Mouse (Mus musculus): ENCODE results near the gene Mettl7b.

Gene Mettl7b

DNA sequence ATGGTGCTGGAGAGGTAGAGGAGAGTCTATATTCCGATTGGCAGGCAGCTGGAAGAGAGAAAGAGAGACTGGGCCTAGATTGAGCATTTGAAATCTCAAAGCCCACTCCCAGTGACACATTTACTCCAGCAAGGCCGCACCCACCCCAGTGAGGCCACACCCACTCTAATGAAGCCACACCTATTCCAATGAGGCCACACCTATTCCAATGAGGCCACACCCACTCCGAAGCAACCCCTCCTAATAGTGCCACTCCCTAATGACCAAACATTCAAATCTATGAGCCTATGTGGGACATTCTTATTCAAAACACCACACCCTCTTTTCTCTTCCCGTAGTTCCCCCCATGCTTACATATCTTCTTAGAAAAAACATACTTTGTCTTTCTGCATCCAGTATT lies 13.3 kb downstream of the Mettl7b start:
- DNase-seq (ENCODE audit: low spot score in 2 of 2): no peak

DNA sequence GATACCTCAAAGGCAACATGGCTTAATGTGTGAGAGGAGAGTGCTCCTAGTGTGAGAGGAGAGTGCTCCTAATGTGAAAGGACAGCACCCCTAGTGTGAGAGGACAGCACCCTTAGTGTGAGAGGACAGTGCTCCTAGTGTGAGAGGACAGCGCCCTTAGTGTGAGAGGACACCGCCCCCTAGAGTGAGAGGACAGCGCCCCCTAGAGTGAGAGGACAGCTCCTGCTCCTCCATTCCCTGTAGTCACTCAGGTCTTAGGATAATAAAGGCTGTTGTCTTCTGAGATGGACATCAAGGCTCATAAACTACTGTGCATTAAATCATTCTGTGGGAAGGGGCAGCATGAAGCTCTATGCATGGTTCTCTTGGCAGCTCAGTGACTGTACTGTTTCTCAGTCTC lies 15.1 kb downstream of the Mettl7b start:
- DNase-seq (ENCODE audit: low spot score in 2 of 2): no peak

DNA sequence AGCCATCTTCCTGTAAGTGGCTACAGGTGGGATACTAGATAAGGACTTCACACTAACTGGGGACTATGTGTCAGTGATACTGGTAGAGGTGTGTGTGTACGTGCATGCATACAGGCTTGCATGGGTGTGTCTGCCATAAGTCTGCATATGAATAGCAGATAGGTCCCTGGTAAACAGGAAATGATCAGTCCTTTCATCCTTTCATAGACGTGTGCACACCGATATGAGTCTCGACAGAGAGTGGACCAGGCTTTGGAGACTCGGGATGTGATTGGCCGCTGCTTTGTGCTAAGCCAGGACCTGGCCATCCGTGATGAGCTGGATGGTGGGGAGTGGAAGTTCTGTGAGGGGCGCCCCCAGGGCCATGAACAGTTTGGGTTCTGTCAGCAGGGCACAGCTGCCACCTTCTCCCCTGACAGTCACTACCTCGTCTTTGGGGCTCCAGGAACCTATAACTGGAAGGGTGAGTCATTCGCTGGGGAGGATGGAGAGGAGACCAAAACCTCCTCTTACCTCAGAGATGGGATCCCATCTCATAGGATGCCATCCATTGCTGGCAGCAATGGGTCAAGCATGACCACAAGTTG lies 20.2 kb downstream of the Mettl7b start:
- no peak for DNase-seq (ENCODE audit: low spot score in 2 of 2)

DNA sequence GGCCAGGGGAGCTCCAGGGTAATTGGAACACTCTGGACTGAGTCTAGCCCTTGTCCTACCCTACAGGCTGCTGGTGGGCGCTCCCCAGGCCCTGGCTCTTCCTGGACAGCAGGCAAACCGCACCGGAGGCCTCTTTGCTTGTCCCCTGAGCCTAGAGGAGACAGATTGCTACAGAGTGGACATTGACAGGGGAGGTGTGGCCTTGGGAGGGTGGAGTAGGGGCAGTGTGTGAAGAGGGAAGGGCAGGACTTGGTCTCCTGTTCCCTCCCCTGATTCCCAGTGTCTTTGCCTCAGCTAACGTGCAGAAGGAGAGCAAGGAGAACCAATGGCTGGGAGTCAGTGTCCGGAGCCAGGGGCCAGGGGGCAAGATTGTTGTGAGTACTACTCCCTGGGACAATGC lies 21.8 kb downstream of the Mettl7b start:
- no peak for DNase-seq (ENCODE audit: low spot score in 2 of 2)

DNA sequence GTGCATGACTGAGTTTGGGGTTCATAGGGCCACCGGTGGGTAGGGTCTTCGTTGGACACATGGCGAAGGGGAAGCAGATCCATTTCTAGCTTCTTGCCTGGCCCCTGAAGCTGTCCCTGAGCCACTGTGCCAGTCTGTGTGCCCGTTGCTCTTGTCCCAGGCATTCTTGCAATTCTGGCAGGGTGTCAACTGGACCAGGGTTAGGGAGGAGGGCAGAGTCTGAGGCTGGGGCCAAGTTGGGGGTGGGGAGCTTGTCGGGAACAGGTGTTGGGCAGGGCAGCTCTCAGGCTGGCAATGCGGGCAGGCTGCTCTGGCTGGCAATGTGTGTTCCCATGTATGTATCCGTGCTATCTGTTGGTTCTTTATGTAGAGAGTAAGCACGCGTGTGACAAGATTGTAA lies 22.3 kb downstream of the Mettl7b start:
- DNase-seq (ENCODE audit: low spot score in 2 of 2): no peak

DNA sequence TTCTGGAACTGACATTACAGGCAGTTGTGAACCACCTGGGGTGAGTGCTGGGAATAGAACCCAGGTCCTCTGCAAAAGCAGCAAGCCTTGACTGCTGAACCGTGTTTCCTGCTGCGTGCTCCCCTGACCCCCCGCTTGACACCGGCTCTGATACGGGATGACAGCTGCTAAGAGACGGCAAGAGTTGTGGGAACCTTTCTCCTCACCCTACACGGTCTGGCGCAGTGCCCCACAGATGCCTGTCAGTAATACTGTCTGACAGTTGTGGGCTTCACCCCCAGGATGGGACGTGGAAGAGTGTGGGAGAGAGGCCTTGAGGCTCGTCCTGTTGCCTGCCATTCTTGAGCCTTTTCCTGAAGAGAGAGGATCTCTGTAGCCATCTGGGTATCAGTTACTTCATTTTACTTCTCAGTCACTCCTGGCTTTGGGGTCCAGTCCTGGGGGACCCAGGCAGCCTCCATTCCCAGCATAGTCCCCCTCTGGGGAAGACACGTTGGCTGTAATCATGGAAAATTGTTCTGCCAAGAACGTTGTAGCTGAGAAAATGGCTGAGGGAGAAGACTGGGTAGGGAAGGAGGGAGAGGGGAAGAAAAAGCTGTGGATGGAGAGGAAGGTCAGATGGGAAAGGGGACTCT lies 22.9 kb downstream of the Mettl7b start:
- no peak for DNase-seq (ENCODE audit: low spot score in 2 of 2)

DNA sequence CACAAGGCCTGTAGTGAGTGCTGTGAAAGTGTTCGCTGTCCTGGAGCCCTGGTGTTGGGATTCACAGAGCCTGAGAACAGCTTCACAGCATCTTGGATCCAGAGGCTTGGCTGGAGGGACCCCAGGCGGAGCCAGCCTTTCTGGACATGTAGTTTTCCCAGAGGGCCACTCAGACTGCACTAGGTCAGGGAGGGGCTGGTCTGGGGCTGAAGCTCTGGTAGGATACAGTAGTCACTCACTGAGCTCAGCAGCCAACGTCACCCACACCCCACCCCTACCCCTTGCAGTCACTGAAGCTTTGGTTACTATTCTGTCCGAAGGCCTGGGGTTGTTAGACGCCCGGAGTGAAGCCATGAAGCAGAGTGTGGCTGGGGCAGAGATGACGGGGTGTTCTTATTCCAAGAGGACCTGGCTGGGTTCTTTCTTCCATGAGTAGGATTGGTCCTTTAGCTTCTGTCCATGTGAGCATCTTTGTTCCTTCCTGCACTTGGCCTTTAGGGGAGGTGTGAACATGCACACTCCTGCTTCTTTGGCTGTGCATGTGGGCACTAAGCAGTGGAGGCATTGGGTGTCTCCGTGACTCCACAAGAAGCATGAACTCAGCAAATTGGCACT lies 24.9 kb downstream of the Mettl7b start:
- no peak for DNase-seq (ENCODE audit: low spot score in 2 of 2)

DNA sequence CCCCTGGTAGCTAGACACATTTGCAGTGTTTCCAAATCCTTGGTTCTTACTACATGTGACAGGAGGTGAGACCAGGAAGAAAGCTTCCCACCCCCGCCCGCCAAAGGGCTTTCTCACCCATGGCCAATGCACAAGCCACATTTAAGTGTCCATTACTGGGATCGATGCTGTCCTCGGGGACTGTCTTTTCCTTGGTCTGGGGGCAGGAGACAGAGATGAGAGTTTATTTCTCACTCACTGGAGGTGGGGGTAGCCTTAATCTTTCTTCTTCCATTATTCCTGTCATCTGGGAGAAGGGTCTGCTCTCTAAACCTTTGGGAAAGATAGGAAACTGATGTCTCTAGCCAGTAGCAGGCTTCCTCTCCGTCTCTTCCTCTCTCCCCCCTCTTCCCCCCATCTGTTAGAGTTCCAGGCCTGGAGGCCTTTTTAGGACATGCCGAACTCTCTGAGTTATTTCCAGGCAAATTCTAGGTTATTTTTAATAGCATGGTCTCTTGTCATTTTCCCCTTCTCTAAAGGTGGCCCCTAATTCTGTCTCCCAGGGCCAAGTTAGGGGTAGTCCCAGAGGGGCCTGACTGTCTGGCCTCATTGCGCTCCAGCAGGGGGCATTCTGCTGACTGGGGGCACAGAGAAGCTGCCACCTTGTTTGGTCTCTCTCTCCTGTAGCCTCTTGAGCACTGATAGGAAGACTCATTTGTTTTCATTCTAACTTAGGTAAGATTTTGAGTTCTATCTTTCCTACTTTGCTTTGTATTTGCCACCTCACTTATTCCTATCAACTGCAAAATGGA lies 25.6 kb downstream of the Mettl7b start:
- no peak for DNase-seq (ENCODE audit: low spot score in 2 of 2)

DNA sequence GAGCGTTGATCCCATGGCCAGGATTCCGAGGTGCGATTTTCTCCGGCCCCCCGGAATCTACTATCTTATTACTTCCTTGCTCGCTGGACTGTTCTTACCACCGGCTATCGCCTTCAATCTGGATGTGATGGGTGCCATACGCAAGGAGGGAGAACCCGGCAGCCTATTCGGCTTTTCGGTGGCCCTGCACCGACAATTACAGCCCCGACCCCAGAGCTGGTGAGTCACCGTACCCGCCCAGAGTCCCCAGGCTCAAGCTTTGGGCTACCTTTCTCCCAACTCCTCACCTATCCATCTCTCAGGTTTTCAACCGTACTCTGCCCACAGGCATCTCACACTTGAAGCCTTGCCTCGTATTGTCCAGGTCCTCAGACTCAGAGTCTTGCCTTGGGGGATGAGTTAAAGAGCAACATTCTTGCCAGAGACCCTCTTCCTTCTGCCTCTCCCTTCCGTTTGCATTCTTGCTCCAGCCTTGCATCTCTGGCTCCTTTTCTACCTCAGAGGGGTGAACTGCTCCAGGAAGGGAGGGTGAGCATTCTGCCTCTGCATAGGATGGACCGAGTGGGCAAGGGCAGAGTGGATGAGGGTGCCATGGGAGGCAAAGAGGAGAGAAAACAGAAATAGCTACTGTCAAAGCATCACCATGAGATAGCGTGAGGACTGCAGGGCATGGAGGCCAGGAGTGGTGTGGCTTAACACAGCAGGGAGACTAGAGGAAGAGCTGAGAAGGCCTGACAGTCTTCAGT lies 26.6 kb downstream of the Mettl7b start:
- no peak for DNase-seq (ENCODE audit: low spot score in 2 of 2)

DNA sequence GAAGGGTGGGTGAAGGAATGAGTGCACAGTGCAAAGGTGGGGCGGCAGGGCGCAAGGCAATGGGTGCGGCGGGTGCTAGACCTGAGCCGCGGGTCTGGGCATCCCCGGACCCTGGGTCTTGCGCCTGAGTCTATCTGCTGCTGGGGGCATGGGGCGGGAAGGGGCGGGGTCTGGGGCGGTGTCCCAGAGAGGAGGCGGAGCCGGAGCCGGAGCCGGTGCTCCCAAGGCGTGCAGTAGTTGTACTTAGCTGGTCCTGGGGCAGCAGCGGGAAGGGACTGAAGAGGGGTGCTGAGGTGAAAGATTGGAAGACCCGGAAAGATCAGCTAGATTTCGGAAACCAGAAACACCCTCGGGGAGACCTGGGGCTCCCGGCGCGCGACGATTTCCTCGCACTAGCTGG lies 27.2 kb downstream of the Mettl7b start, which contains the start of gene Itga7:
Itga7 (plus strand) TSS at position 245 of the 400 bp plus-strand sequence.
- no peak for DNase-seq (ENCODE audit: low spot score in 2 of 2)

DNA sequence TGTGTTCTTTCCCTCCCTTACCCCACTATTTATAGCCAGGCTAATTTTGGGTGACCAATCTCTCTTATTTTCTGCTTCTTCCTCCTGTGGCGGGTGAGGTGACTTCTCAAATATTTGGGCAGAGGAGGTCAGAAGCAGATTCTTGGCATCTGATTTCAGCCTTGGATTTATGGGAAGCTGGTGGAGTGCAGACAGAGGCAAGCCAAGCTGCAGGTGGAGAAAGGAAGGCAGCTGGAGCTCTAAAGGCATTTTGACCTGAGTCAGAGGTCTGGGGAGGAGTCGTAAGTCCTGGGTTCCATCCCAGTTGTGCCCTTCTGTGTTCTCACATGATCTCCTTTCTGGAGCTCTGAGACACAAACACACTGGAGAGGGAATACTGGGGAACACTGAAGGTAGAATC lies 29.3 kb downstream of the Mettl7b start:
- no peak for DNase-seq (ENCODE audit: low spot score in 2 of 2)

DNA sequence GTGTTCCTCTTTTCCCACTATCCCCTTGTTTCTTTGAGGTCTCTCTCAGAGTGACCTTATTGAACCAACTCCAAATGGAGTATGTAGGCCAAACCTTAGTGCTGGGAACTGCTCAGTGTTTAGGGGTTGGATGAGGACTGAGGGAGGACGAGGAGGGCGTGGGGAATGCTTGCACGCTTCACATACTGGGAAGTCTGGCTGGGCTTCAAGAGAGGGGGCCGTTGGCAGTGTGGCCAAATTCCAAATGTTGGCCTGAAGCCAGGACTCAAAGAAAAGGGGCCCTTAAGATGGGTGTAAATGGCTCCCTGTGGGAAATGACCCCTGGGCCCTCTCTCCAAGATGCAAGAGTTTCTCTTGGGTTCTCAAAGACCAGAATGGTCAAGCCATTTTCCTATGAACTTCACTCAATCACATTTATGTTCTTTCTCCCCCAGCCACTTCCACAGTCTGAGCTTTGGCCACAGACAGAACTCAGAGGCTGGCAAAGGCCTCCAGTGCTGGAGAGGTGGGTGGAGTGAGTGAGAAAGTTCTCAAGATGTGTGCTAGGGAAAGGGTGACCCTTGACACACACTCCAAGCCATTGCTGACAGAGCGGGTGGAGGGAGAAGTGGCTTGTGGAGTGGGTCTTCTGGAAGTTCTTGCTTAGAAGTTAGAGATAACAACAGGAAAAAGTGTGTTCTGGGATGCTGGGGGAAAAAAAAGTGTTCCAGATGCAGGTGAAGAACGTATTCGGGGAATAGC lies 31.0 kb downstream of the Mettl7b start:
- no peak for DNase-seq (ENCODE audit: low spot score in 2 of 2)

DNA sequence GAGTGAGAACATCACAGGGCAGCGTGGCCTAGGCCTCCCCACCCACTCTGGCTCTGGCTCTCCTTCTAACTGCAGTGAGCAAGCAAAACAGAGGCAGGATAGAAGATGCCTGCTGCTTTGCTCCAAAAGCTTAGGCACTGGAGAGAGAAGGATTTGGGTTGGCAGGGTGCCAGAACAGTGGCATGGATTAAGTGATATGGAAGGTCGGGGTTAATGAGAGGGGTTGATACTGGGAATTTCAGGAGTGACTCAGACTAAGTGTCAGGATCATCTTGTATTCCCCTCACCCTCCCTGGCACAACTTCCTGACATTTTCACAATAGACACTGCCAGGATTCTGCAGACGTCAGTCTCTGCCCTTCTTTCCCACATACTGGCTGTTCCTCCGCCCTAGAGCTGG lies 32.4 kb downstream of the Mettl7b start:
- no peak for DNase-seq (ENCODE audit: low spot score in 2 of 2)

DNA sequence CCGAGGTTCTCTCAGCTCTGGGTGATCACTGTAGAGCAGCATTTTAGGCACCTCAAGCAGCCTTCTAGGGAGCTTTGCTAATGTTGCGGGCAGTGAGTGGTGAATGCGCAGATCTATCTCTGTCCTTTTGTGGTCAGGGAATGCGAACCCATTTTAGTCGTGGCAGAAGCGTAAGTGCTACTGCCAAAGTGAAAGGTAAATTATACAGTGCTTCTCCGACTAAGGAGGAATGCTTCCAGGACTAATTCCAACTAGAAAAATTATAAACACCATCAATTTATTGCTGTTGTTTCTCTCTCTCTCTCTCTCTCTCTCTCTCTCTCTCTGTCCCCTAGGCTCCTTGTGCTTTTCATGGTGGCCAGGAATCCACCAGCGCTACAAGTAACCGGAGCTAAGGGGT lies 36.9 kb downstream of the Mettl7b start, which contains the start of gene Bloc1s1:
Bloc1s1 (minus strand) TSS at position 101 of the 400 bp plus-strand sequence.
- DNase-seq (ENCODE audit: low spot score in 2 of 2): no peak

DNA sequence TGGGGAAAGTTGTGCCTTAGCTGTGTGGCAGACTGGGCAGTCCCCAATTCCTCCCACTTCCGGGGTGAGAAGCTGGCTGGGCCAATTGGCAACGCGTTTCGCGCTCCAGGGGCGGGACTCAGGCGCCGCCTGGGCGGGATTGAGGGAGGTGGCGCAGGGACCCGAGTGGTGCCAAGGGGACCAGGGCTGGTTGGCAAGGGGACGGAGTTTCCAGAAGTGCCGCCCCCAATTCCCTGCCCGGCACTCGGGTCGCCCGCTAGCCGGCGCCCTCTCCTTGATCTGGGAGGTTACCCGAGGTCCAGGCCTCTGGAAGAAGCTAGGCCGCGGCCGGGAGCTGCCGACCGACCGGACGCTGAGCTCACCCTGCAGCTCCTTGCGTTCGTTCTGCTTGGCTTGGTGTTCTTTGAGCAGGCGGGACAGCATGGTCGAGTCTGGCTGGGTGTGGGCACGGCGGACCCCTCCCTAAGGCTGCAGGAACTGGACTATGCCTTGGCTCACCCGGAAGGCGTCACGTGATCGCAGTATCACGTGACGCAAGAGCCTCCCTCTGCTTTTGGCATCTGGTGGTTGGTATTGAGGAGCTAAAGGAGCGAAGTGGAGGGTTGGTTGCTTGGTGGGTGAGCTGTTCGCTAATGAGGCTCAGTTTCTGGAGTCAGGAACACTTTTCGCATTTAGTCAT lies 37.6 kb downstream of the Mettl7b start:
- peak; percentile 91 to 93 for DNase-seq (ENCODE audit: low spot score in 2 of 2)

DNA sequence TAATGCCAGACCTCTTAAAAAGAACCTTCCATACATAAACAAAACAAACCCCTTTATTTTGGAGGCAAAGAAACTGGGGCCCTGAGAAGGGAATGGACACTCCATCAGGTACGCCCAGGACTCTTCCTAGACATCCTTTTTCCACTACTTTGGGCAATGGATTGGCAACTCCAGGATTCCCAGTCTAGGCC lies 38.1 kb downstream of the Mettl7b start, which contains the start of gene Rdh5:
Rdh5 (minus strand) TSS at position 67 of the 191 bp plus-strand sequence.
- DNase-seq (ENCODE audit: low spot score in 2 of 2): no peak

DNA sequence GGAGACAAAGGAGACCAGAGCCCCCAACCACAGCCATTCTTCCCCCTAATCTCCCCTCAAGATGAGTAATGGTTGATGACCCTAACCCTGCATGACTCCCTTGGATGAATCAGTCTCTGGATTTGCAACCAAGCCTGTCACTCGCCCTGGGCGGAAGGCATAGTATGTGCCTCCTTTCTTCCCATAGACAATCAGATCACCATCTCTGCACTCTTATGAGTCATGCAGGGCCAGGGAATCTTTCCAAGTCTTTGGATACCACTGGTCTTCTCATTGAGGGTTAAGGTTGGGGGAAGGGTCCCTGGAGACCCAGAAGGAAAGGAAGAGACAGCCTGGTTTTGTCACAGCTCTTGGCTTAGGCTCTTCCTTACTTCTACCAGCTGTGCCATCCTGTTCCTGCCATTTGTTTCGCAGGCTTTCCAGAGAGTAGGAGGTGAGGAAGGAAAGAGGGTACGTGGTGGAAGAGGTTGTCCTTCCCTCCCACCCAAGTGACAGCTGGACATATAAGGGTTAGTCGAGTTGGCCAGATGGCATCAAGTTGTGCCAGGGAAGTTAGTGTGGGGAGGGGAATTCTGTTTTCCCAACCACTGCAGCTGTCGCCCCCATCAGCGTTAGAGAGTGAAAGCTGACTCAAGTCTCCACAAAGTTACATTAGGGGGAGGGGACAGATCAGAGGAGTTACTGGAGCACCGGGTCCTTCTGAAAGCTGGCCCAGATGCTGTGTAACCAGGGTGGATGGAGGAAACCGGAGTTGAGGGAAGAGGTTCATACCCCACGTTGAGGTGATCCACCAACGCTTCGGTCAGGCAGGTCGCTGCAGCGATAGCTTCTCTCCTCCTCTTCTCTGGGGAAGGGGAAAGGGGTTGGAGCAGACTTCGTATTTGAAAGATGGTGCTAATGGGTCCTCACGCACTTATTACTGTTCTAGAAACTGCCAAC lies 38.6 kb downstream of the Mettl7b start:
- DNase-seq (ENCODE audit: low spot score in 2 of 2): no peak

DNA sequence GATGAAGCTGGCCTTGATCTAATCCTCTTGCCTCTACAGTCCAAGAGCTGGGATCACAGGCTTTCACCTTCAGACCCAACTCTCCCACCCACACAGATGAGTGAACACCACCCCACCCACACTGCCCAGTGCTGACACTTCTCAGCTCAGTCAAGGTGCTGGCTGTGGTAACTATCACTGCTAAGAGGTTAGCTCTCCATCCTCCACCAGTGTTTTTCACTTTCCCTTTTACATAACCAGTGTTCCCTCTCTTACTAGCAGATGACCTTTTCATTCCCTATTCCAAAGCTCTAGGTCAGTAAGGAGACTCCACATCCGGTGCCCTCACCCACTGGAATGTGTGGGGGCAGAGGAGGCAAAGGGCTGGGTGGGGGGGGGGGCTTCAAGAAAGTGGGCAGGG lies 39.5 kb downstream of the Mettl7b start:
- DNase-seq (ENCODE audit: low spot score in 2 of 2): no peak

DNA sequence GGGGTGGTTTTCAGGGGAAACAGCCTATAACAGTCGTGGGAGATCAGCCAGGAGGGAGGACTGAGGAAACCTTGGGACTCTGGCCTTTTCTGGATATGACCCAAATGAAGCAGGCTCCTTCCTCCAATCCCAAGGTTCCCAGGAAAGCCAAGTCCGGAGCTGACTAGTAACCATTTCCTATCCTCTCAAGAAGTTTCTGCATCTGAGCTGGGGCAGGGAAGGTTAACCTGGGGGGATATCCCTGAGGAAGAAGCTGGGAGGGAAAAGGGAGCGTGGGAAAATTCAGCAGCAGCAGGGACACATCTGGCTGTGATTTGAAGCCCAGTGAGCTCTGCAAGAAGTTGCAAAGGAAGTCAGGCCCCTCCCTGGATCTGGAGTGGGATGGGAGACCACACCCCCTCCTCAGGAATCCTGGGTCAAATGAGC lies 40.0 kb downstream of the Mettl7b start:
- no peak for DNase-seq (ENCODE audit: low spot score in 2 of 2)

DNA sequence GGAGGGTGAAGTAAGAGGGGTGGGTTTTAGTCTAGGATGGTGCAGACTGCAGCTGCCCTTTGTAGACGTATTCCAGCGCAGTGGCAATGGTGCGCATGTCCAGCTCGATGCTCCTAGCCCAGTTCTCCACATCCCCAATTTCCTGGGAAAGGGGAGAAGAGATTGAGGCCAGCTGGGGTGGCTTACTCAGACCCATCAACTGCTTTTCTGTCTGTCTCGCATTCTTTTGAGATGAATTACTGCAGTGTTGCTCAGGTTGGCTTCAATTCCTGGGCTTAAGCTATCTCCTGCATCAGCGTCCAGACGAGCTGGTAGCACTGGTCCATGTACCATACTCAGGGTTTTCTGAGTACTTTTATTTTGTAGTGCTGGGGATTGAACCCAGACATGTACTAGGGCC lies 40.8 kb downstream of the Mettl7b start:
- no peak for DNase-seq (ENCODE audit: low spot score in 2 of 2)
